Mouse (Mus musculus) midbrain, embryonic 15.5 days (tissue): ENCODE measurements around the gene Sik1. TPM values are rescaled to one million over a fixed set of nuclear protein-coding genes. Genes with fewer than 3 reads are reported as not detected.

Source experiments
- ATAC-seq: fragments of 200-750 bp; cut with Nextera tagmentation; replicated peaks from 2 replicates; pipeline ENCODE4 v1.8.0; 2017; ENCODE audit warnings: moderate TSS enrichment
- H3K27ac ChIP-seq: fragments of 300-500 bp; sonication (generic); 2 replicates; pipeline ENCODE4 v1.5.1; 2015; ENCODE audit warnings: mild to moderate bottlenecking, inconsistent platforms
- H3K27me3 ChIP-seq: fragments of 300-500 bp; sonication (generic); replicated peaks from 2 replicates; pipeline ENCODE4 v1.6.1; 2015; ENCODE audit warnings: inconsistent platforms
- H3K36me3 ChIP-seq: fragments of 300-500 bp; sonication (generic); replicated peaks from 2 replicates; pipeline ENCODE4 v1.6.1; 2015; ENCODE audit warnings: inconsistent platforms
- H3K4me1 ChIP-seq: fragments of 300-500 bp; sonication (generic); 2 replicates; pipeline ENCODE4 v1.6.1; 2015; ENCODE audit warnings: inconsistent platforms
- H3K4me2 ChIP-seq: fragments of 300-500 bp; sonication (generic); 2 replicates; pipeline ENCODE4 v1.6.1; 2015; ENCODE audit warnings: inconsistent platforms, mild to moderate bottlenecking, moderate library complexity
- H3K4me3 ChIP-seq: fragments of 300-500 bp; sonication (generic); 2 replicates; pipeline ENCODE4 v1.5.1; 2015; ENCODE audit warnings: mild to moderate bottlenecking, inconsistent platforms
- H3K9ac ChIP-seq: fragments of 300-500 bp; sonication (generic); 2 replicates; pipeline ENCODE4 v1.6.1; 2015; ENCODE audit warnings: mild to moderate bottlenecking, inconsistent platforms
- H3K9me3 ChIP-seq: fragments of 300-500 bp; sonication (generic); 2 replicates; pipeline ENCODE4 v1.6.1; 2016; ENCODE audit warnings: inconsistent platforms
- WGBS: fragments of 180-500 bp; shearing (Covaris S2); methylation state at CpG from one replicate; pipeline ENCODE4 v1.1.7; 2015; ENCODE audit warnings: mixed read lengths; 5-methylcytosine and 5-hydroxymethylcytosine counted together
- polyA plus RNA-seq: library from polyadenylated mRNA; unstranded; fragments of >200 nt; fragmentation: Nextera tagmentation; extraction: Ambion mirVana; gene quantifications from 2 replicates; pipeline ENCODE4 v1.2.1, GENCODE M21; 2015

The Sik1 gene
- polyA plus RNA-seq, 1 experiment from 2014 or later = 22.9 TPM

DNA sequence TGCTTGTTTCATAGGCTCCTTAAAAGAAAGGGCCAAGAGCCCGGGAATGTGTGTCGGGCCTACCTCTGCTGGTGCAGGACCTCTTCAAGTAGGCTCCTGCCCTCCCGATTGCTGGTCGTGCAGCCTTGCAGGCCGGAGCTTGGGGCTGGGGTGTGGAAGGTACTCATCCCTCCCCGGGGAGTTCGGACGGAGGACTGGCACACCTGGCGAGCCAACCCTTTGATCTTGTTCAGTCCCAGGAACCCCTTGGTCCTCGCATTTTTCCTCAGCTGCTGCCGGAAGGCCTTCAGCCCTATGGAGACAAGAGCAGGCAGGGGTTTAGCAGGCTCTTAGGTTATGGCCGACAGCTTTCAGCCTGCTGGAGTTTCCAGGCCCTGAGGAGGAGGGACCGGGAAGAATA is 8.6 kb downstream of the Sik1 start:
- H3K27ac ChIP-seq = no peak overlapping the region
- no peaks in the 10 kb centered on the region for H3K27me3 ChIP-seq
- H3K4me3 ChIP-seq = no peak overlapping the region
- no peak overlapping the region for H3K4me2 ChIP-seq
- H3K4me1 ChIP-seq = peaks cover 5% of the 10 kb centered on the region; the same call in 1 of the 2 replicates
- no peak overlapping the region for H3K9ac ChIP-seq
- peaks cover 47% of the 10 kb centered on the region for H3K36me3 ChIP-seq
- no peak for ATAC-seq
- 86% methylated on average over 13 of the region's 13 CpGs for WGBS
- H3K9me3 ChIP-seq = no peaks in the 10 kb centered on the region

- Histone ChIP-seq H3K9ac (no peak overlapping the region), H3K36me3 (peaks cover 47% of the 10 kb centered on the region), H3K9me3 (no peaks in the 10 kb centered on the region), H3K27ac (no peak overlapping the region), H3K4me3 (no peak overlapping the region), H3K4me1 (no peaks in the 10 kb centered on the region), H3K4me2 (no peak overlapping the region), H3K27me3 (no peaks in the 10 kb centered on the region)
- ATAC-seq = no peak
- 90% methylated on average over 9 of the region's 9 CpGs for WGBS
These were observed 9.3 kb downstream of the Sik1 start for GRCm38 (mm10) chr17:31846352-31846751.

- H3K36me3 ChIP-seq = peaks cover 33% of the 10 kb centered on the region
- 76% methylated on average over 1 of the region's 1 CpGs for WGBS
These were observed 11.7 kb downstream of the Sik1 start for GRCm38 (mm10) chr17:31843891-31844290.

GRCm38 (mm10) chr17:31842930-31843822 is 12.4 kb downstream of the Sik1 start:
- no peak for ATAC-seq

More at GRCm38 (mm10) chr17:31843891-31844290, 11.7 kb downstream of the Sik1 start:
- ATAC-seq = no peak
- no peaks in the 10 kb centered on the region for H3K27me3 ChIP-seq
- H3K9ac ChIP-seq = no peak overlapping the region
- no peaks in the 10 kb centered on the region for H3K4me1 ChIP-seq
- no peak overlapping the region for H3K27ac ChIP-seq
- H3K4me3 ChIP-seq = no peak overlapping the region
- H3K9me3 ChIP-seq = no peaks in the 10 kb centered on the region
- no peak overlapping the region for H3K4me2 ChIP-seq

GRCm38 (mm10) chr17:31841842-31842611 is 13.6 kb downstream of the Sik1 start:
- H3K4me3 ChIP-seq = no peak overlapping the region
- no peak overlapping the region for H3K9ac ChIP-seq
- no peak for ATAC-seq
- H3K27me3 ChIP-seq = no peaks in the 10 kb centered on the region
- 74% methylated on average over 18 of the region's 18 CpGs for WGBS
- no peak overlapping the region for H3K27ac ChIP-seq
- H3K36me3 ChIP-seq = peaks cover 15% of the 10 kb centered on the region
- H3K4me2 ChIP-seq = no peak overlapping the region
- no peaks in the 10 kb centered on the region for H3K9me3 ChIP-seq
- H3K4me1 ChIP-seq = no peaks in the 10 kb centered on the region

More at GRCm38 (mm10) chr17:31842930-31843822, 12.4 kb downstream of the Sik1 start:
- no peaks in the 10 kb centered on the region for H3K4me1 ChIP-seq
- H3K36me3 ChIP-seq = peaks cover 26% of the 10 kb centered on the region
- H3K4me2 ChIP-seq = no peak overlapping the region
- H3K4me3 ChIP-seq = no peak overlapping the region
- H3K27me3 ChIP-seq = no peaks in the 10 kb centered on the region
- WGBS = 92% methylated on average over 12 of the region's 12 CpGs
- no peak overlapping the region for H3K27ac ChIP-seq
- H3K9me3 ChIP-seq = no peaks in the 10 kb centered on the region
- H3K9ac ChIP-seq = no peak overlapping the region

DNA sequence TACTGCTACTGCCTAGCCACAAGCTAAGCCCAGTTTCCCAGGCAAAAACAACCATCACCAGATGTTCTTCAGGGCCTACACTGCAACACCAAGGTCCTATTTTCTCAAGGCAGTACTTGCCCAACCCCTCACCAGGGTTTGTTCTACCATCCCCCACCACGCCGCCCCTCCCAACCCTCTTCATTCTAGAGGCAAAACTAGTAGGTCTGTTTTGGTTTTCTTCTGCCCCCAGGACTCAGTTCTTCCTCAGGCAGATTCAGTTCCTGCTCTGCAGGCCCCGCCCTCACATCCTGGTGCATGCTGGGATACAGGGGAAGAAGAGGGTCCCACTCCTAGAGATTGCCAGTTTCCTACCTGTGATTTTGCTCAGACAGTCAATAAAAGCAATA is 14.2 kb downstream of the Sik1 start:
- 76% methylated on average over 3 of the region's 3 CpGs for WGBS

GRCm38 (mm10) chr17:31840423-31841003 is 15.1 kb downstream of the Sik1 start:
- H3K4me2 ChIP-seq = no peak overlapping the region
- no peaks in the 10 kb centered on the region for H3K27me3 ChIP-seq
- H3K27ac ChIP-seq = no peak overlapping the region
- H3K9ac ChIP-seq = no peak overlapping the region
- H3K4me3 ChIP-seq = no peak overlapping the region
- H3K36me3 ChIP-seq = peaks cover 6% of the 10 kb centered on the region; the same call in 1 of the 2 replicates
- H3K4me1 ChIP-seq = no peaks in the 10 kb centered on the region
- no peaks in the 10 kb centered on the region for H3K9me3 ChIP-seq
- no peak for ATAC-seq
- WGBS = 75% methylated on average over 6 of the region's 6 CpGs

More for the DNA sequence above, 14.2 kb downstream of the Sik1 start:
- H3K9ac ChIP-seq = no peak overlapping the region
- H3K36me3 ChIP-seq = peaks cover 9% of the 10 kb centered on the region; the same call in 1 of the 2 replicates
- no peaks in the 10 kb centered on the region for H3K4me1 ChIP-seq
- no peaks in the 10 kb centered on the region for H3K9me3 ChIP-seq
- no peak overlapping the region for H3K4me2 ChIP-seq
- ATAC-seq = no peak
- no peak overlapping the region for H3K4me3 ChIP-seq
- H3K27ac ChIP-seq = no peak overlapping the region
- no peaks in the 10 kb centered on the region for H3K27me3 ChIP-seq

DNA sequence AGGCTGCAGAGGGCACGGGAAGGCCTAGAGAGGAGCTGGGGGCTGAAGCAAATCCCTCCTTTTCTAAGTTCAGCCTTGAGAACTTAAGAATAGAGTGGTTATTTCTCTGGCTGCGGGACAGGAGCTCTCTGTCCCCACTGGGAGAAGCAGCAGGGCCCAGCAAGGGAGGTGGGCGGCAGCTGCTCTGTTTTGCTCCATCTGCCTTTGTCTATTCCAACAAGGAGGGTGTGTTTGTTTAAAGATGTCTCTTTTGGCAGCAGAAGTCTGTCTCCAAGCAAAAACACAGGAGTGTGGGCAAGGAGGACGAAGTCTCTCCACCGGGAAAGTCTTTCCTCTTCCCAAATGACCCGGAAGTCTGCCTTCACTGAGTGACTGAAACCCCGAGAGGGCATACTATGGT is 18.8 kb downstream of the Sik1 start:
- Histone ChIP-seq H3K27ac (no peak overlapping the region), H3K4me1 (0 out of 2 replicates have a peak, but pooled peaks cover 3% of the 10 kb centered on the region), H3K36me3 (no peaks in the 10 kb centered on the region), H3K9ac (no peak overlapping the region), H3K4me2 (no peak overlapping the region), H3K27me3 (no peaks in the 10 kb centered on the region), H3K9me3 (no peaks in the 10 kb centered on the region), H3K4me3 (no peak overlapping the region)
- WGBS = 67% methylated on average over 7 of the region's 7 CpGs
- ATAC-seq = no peak

GRCm38 (mm10) chr17:31836264-31836607 is 19.4 kb downstream of the Sik1 start:
- Histone ChIP-seq H3K4me1 (0 out of 2 replicates have a peak, but pooled peaks cover 3% of the 10 kb centered on the region), H3K36me3 (no peaks in the 10 kb centered on the region), H3K4me2 (no peak overlapping the region), H3K9me3 (no peaks in the 10 kb centered on the region), H3K4me3 (no peak overlapping the region), H3K27me3 (no peaks in the 10 kb centered on the region), H3K9ac (no peak overlapping the region), H3K27ac (no peak overlapping the region)
- ATAC-seq = no peak
- WGBS = 70% methylated on average over 2 of the region's 2 CpGs

DNA sequence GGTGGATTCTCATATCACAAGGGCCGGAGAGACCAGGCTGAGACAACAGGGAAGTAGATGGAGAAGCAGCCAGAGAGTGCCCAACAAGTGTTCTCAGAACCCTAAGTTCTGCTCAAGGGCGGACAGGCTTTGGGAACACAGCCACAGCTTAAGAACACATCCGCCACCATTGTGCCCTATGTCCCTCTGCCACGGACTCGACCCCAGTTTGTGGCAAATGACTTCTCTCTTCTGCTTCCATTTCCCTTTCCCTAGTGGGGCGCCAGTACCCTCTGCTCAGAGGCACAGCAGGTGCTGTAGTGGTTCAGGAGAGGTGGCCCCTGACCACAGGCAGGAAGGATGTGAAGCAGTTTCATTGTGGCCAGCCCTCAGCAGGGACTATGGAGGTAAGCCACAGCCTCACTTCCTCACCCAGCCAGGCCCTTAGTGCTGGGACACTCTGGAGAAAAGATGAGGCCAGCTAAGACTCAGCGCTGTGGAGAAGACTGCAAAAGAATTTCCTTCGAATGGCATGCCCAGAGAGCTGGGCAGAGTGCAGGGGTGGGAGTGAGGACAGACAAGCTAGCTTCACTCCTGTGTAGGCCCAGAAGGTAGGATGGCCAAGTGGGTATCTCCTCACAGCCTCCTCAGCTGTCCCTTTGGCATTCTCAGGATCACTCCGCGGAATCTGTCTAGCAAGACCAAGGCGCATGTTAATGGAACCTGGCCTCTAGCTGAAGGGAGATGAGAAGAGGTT is 19.9 kb downstream of the Sik1 start:
- no peaks in the 10 kb centered on the region for H3K36me3 ChIP-seq
- no peak overlapping the region for H3K4me2 ChIP-seq
- 97% methylated on average over 11 of the region's 11 CpGs for WGBS
- H3K4me1 ChIP-seq = 0 out of 2 replicates have a peak, but pooled peaks cover 3% of the 10 kb centered on the region
- H3K27ac ChIP-seq = no peak overlapping the region
- no peak overlapping the region for H3K9ac ChIP-seq
- H3K9me3 ChIP-seq = no peaks in the 10 kb centered on the region
- ATAC-seq = no peak
- no peaks in the 10 kb centered on the region for H3K27me3 ChIP-seq
- no peak overlapping the region for H3K4me3 ChIP-seq

GRCm38 (mm10) chr17:31834320-31835065 is 21.1 kb downstream of the Sik1 start:
- no peak overlapping the region for H3K27ac ChIP-seq
- H3K4me1 ChIP-seq = 0 out of 2 replicates have a peak, but pooled peaks cover 3% of the 10 kb centered on the region
- H3K9me3 ChIP-seq = no peaks in the 10 kb centered on the region
- WGBS = 71% methylated on average over 6 of the region's 6 CpGs
- H3K36me3 ChIP-seq = no peaks in the 10 kb centered on the region
- no peak overlapping the region for H3K4me3 ChIP-seq
- H3K27me3 ChIP-seq = no peaks in the 10 kb centered on the region
- no peak for ATAC-seq
- H3K4me2 ChIP-seq = no peak overlapping the region
- H3K9ac ChIP-seq = no peak overlapping the region
